Mouse (Mus musculus) ES-CJ7 (cell line): ENCODE results near the gene Arhgap28.
A peak's percentile ranks its signal among the peaks of the same experiment; 100 is the strongest.
"Not testable (repeated sequence)": the region's sequence is repeated elsewhere in the genome, so short reads cannot be mapped to it uniquely, and the experiment has no call there.

Experiments
- DNase-seq: peaks from one replicate; pipeline ENCODE4 v3.0.0; 2011; ENCODE audit warnings: low read depth, low spot score

The Arhgap28 gene

GRCm38 (mm10) chr17:67888081-67888480 lies 115.8 kb downstream of the Arhgap28 start:
- no peak for DNase-seq

DNA sequence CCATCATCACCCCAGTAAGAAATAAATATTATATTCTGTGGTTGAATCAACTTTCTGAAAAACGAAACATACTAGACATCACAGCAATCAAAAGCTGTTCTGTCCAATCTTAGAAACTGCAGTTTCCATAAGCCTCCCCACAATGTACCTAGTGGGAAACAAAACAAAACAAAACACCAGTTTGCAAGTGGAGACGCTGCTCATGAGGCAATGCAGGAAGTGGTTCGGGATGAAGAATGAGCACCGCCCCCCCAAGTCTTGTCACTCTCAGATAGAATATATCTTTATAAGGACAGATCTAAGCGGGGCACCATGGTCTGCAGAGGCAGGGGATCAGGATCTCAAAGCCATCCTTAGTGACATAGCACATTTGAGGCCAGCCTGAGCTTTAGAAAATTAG lies 117.6 kb downstream of the Arhgap28 start:
- no peak for DNase-seq

GRCm38 (mm10) chr17:67877599-67877998 lies 126.3 kb downstream of the Arhgap28 start:
- no peak for DNase-seq

- peak; percentile 83 for DNase-seq
Observed at GRCm38 (mm10) chr17:67869731-67870601, 134.0 kb downstream of the Arhgap28 start.

DNA sequence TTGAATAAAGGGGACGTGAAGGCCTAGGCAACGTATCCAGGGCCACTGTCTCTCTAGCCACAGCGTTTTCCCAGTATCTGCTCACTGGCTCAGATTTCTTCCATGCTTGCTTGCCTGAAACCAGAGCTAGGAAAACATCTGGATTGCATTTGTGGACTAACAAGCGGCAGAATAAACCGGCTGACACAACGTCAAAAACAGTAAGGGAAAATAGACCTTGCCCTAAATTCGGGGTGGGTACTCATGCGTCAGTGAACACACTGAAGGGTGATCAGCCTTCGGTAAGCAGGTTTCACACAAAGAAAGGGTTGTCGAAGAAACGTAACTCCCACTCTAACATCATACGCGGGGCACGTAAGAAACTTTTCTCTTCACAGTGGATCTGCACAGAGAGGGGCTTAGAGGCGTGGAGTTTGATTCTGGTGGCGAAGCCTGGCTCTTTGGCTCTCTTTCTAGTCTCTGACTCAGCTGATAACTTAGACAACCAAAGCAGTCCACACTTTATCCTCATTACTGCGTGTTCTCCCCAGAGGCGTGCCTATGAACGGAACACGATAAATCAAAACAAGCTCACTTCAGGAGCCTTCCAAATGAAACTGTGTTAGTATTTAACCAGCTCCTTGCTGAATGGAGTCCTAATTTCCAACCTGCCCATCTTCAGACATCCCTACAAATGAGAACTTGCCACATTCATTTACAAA lies 137.2 kb downstream of the Arhgap28 start:
- DNase-seq, result no peak

DNA sequence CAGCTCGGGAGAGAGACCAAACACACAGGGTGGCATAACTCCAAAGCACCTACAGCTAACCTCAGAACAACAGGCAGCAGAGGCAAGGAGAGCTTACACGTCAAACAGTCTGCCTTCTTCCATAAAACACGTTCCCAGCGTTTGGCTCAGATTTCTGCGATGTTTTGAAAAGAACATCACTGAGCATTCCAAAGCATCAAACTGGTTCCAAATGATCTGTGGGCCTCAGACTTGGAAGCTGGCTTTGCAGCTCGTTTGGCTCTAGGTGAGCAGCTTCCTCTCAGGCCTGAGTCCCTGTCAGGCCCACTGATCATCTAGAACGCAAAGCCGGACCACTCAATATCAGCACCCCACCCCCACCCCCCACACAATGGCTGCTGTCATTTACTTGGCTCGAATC lies 137.9 kb downstream of the Arhgap28 start:
- DNase-seq, result no peak

- no peak for DNase-seq
Observed at GRCm38 (mm10) chr17:67864912-67865311, 139.0 kb downstream of the Arhgap28 start.

DNA sequence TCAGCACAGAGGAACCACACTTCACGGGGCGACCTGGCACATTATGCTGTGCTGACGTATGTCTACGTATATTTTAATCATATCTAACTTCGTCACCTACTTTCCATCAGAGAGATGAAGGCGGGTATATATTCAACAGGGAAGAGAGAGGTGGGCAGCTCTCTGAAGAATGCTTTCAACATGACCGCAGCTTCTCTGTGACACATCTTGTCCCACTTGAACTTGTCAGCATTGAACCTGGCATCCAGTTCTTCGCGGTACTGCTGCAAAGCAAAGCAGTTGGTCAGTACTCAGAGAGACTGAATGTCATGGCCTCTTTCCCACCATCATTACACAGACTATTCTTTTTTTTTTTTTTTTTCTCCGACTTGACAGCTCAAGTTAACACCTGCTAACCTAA lies 139.6 kb downstream of the Arhgap28 start:
- DNase-seq, result no peak

GRCm38 (mm10) chr17:67861744-67862535 lies 142.0 kb downstream of the Arhgap28 start:
- peak; percentile 55 for DNase-seq

- DNase-seq, result no peak
Observed at GRCm38 (mm10) chr17:67861080-67861630, 142.8 kb downstream of the Arhgap28 start.

DNA sequence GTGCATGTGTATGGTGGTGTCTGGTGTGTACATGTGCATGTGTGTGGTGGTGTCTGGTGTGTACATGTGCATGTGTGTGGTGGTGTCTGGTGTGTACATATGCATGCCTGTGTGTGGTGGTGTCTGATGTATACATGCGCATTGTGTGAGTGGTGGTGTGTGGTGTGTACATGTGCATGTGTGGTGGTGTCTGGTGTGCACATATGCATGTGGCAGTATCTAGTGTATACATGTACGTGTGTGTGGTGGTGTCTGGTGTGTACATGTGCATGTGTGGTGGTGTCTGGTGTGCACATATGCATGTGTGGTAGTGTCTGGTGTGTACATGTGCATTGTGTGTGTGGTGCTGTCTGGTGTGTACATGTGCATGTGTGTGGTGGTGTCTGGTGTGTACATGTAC lies 162.4 kb downstream of the Arhgap28 start:
- DNase-seq, result not testable (repeated sequence)

DNA sequence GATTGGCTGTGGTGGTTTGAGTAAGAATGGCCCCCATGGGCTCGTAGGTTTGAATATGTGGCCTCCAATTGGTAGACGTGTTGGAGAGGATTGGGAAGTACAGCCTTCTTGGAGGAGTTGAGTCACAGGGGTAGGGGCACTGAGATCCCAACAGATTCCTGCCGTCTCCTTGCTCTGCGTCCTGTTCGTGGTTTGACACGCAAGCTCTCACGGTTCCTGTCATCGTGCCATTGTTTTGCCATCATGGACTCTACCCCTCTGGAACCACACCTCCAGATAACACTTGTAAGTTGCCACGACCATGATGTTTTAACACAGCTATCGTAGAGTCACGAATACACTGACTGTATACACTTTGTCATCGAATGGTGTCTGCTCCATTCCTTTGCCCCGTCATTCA lies 165.0 kb downstream of the Arhgap28 start:
- no peak for DNase-seq

GRCm38 (mm10) chr17:67837351-67838090 lies 166.4 kb downstream of the Arhgap28 start:
- peak; percentile 78 for DNase-seq

DNA sequence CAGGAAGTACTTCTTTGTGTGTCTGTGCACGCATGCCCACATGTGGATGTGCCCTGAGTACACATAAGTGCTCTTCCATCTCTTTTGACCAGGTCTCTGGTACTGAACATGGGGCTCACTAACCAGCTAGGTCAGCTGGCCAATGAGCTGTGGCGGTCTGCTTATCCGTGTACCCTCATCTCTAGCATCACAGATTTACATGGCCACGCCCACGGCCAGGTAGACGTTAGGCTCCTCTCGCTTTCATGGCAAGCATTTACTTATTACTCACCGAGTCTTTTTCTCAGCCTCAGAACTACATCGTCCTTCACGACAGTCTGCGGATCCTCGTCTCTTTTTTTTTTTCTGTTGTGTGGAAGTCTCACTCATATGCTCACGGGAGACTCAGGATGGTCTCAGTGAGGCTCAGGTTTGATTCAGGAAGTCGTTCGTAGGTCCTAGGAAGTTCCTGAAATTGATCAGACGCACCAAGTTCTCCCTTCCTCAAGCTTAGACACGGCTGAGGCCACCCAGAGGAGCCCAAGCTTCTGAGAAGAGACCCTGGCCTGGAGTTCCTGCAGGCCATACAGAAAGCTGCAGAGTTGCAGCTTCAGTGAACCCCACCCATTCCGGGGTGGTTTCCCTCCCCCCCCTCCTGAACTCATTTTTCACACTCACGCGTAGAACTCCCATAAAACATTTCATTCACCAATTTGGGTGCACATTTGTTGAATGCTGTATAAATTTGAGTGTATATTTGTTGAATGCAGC lies 167.6 kb downstream of the Arhgap28 start:
- DNase-seq, result no peak

DNA sequence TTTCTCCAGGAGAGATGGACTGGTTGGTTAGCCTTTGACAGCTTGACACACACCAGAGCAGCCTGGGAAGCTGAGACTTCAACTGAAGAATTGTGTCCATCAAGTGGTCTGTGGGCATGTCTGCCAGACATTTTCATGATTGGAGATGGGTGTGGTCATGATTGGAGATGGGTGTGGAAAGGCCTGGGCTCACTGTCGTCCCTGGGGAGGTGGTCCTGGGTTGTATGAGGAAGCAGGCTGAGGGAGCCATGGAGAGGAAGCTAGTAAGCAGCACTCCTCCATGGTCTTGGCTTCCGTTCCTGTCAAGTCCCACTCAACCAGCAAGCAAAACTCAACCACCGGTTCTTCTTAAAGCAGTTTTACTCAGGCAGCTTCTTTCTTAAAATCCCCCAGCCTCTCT lies 176.5 kb downstream of the Arhgap28 start:
- DNase-seq, result no peak

- DNase-seq, result no peak
Observed at GRCm38 (mm10) chr17:67816916-67817315, 187.0 kb downstream of the Arhgap28 start.

GRCm38 (mm10) chr17:67815720-67816119 lies 188.2 kb downstream of the Arhgap28 start:
- DNase-seq, result no peak

DNA sequence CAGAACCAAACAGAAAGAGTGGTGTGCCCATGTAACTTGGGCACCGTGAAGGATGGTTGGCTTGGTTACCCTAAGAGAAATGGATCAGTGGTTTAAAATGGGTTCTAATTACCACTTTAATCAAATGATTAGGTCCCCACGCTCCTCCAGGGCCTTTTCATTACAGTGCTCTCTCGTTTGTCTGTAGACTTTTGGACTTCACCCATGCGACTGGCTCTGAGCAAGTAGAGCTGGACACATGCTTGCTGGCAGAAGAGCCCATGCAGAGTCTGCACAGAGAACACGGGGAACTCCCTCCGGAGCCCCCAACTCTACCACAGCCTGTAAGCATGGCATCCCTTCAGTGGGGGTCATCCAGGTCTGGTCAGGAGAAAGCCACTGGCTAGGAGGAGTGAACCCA lies 190.3 kb downstream of the Arhgap28 start:
- no peak for DNase-seq

DNA sequence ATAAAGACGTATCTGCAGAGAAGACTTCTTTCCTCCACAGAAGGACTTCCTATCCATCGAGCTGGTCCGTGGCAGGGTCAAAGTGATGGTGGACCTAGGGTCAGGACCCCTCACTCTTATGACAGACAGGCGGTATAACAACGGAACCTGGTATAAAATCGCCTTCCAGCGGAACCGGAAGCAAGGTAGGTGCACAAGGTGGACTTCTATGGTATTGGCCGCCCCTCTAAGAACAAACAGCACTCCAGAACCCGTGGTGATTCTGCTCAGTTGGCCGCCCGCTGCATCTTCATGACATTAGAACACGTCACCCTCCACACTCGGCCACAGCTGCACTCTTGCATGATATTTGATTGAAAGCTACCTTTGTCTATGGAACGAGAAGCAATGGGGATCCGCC lies 194.7 kb downstream of the Arhgap28 start:
- no peak for DNase-seq
